Mouse (Mus musculus): ENCODE results near the gene P3h3. TPM values are rescaled to one million over a fixed set of nuclear protein-coding genes. Genes with fewer than 3 reads are reported as not detected.

The P3h3 gene
- 28.1 and 28.8 TPM in 2 replicates for polyA plus RNA-seq (2014; fragmentation: Nextera tagmentation; extraction: Ambion mirVana)

GRCm38 (mm10) chr6:124856916-124857839, at the start of gene P3h3:
Gene P3h3 (minus strand): TSS chr6:124857752.
- H3K4me1 ChIP-seq (replicated peaks; ENCODE audit: control insufficient read depth, insufficient read depth, low read length) = peaks cover 16% of the 10 kb centered on the region
- H3K36me3 ChIP-seq (ENCODE audit: control insufficient read depth, insufficient read depth, low read length) = peaks cover 16% of the 10 kb centered on the region

GRCm38 (mm10) chr6:124904991-124905860, 47.7 kb upstream of the P3h3 start:
- Histone ChIP-seq H3K9me3 (ENCODE audit: control insufficient read depth, low read length) (no peaks in the 10 kb centered on the region), H3K4me2 (ENCODE audit: low read length) (peak overlapping the region; percentile 81), H3K27ac (ENCODE audit: low read depth) (peak overlapping the region; percentile 98), H3K4me1 (replicated peaks; ENCODE audit: control insufficient read depth, insufficient read depth, low read length) (peaks cover 16% of the 10 kb centered on the region), H3K4me3 (ENCODE audit: low read depth, low read length) (peak overlapping the region; percentile 47; the same call in 1 of the 2 replicates), H3K36me3 (ENCODE audit: control insufficient read depth, insufficient read depth, low read length) (no peaks in the 10 kb centered on the region), H3K9ac (ENCODE audit: low read length) (peak overlapping the region; percentile 74), H3K27me3 (replicated peaks; ENCODE audit: control insufficient read depth, insufficient read depth, low read length) (0 out of 2 replicates have a peak, but pooled peaks cover under 1% of the 10 kb centered on the region)
- WGBS = 36% methylated on average over 14 of the region's 16 CpGs
- DNase-seq (ENCODE audit: low spot score) (no peak), ATAC-seq (replicated peaks; ENCODE audit: low FRiP score, low TSS enrichment, low read depth) (no peak)

More at GRCm38 (mm10) chr6:124856916-124857839, at the start of gene P3h3:
- Histone ChIP-seq H3K27ac (ENCODE audit: low read depth) (peak within 1 kb of the TSS; percentile 91), H3K9ac (ENCODE audit: low read length) (peak within 1 kb of the TSS; percentile 83), H3K9me3 (ENCODE audit: control insufficient read depth, low read length) (no peaks in the 10 kb centered on the region), H3K27me3 (replicated peaks; ENCODE audit: control insufficient read depth, insufficient read depth, low read length) (no peaks in the 10 kb centered on the region), H3K4me3 (ENCODE audit: low read depth, low read length) (peak within 1 kb of the TSS; percentile 60), H3K4me2 (ENCODE audit: low read length) (peak within 1 kb of the TSS; percentile 54)
- WGBS = under 1% methylated on average over 85 of the region's 86 CpGs
- ATAC-seq (replicated peaks; ENCODE audit: low FRiP score, low TSS enrichment, low read depth) (peak; percentile 83), DNase-seq (ENCODE audit: low spot score) (peak; percentile 90)

DNA sequence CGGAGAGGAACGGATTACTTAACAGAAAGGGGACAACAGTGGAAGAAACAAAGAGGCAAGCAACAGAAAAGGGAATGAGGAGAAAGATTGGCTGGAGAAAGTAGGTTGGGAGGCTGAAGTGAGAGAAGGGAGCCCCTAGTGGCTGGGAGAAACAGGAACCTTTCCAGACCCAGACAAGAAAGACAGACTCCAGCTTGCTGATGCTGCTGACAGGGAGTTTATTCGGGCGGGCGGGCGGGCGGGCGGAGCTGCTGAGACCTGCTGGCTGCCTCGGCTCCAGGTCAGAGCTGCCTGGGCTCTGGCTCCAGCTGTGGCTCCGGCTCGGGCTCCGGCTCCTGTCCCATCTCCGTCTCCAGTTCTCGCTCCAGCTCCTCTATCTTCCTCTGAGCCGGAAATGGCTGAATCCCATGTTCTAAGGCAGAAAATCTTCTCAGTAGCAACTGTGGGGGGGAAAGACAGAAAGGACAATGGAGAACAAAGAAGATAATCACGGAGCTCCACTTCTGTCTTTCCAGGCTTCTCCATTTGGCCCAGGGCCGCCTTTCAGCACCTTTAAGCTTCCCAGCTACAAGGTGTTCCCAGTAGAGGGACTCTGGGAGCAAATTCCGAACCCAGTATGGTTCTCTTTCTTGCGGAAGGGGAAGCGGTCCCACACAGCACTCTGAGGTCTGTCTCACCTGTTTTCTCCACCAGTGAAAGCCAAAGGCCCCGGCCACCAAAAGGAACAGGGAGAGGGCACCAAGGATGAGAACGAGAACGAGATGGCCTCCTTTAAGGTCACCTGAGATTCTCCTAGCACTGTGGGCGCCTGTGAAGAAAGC, 46.8 kb upstream of the P3h3 start:
- no peaks in the 10 kb centered on the region for H3K36me3 ChIP-seq (ENCODE audit: control insufficient read depth, insufficient read depth, low read length)
- H3K9ac ChIP-seq (ENCODE audit: low read length) = peak overlapping the region; percentile 74
- H3K9me3 ChIP-seq (ENCODE audit: control insufficient read depth, low read length) = no peaks in the 10 kb centered on the region
- 5% methylated on average over 24 of the region's 24 CpGs for WGBS
- H3K27me3 ChIP-seq (replicated peaks; ENCODE audit: control insufficient read depth, insufficient read depth, low read length) = no peaks in the 10 kb centered on the region
- H3K4me3 ChIP-seq (ENCODE audit: low read depth, low read length) = peak overlapping the region; percentile 47
- DNase-seq (ENCODE audit: low spot score) (peak; percentile 85), ATAC-seq (replicated peaks; ENCODE audit: low FRiP score, low TSS enrichment, low read depth) (peak; percentile 76)
- peaks cover 10% of the 10 kb centered on the region for H3K4me1 ChIP-seq (replicated peaks; ENCODE audit: control insufficient read depth, insufficient read depth, low read length)
- peak overlapping the region; percentile 98 for H3K27ac ChIP-seq (ENCODE audit: low read depth)
- H3K4me2 ChIP-seq (ENCODE audit: low read length) = peak overlapping the region; percentile 81

GRCm38 (mm10) chr6:124903580-124904151, 46.1 kb upstream of the P3h3 start:
- H3K9me3 ChIP-seq (ENCODE audit: control insufficient read depth, low read length) = no peaks in the 10 kb centered on the region
- H3K36me3 ChIP-seq (ENCODE audit: control insufficient read depth, insufficient read depth, low read length) = no peaks in the 10 kb centered on the region
- H3K9ac ChIP-seq (ENCODE audit: low read length) = peak overlapping the region; percentile 74
- no peaks in the 10 kb centered on the region for H3K27me3 ChIP-seq (replicated peaks; ENCODE audit: control insufficient read depth, insufficient read depth, low read length)
- peaks cover 10% of the 10 kb centered on the region for H3K4me1 ChIP-seq (replicated peaks; ENCODE audit: control insufficient read depth, insufficient read depth, low read length)
- peak overlapping the region; percentile 47 for H3K4me3 ChIP-seq (ENCODE audit: low read depth, low read length)
- DNase-seq (ENCODE audit: low spot score) (peak; percentile 99), ATAC-seq (replicated peaks; ENCODE audit: low FRiP score, low TSS enrichment, low read depth) (peak; percentile 80)
- under 1% methylated on average over 23 of the region's 23 CpGs for WGBS
- H3K4me2 ChIP-seq (ENCODE audit: low read length) = peak overlapping the region; percentile 81
- peak overlapping the region; percentile 98 for H3K27ac ChIP-seq (ENCODE audit: low read depth)

DNA sequence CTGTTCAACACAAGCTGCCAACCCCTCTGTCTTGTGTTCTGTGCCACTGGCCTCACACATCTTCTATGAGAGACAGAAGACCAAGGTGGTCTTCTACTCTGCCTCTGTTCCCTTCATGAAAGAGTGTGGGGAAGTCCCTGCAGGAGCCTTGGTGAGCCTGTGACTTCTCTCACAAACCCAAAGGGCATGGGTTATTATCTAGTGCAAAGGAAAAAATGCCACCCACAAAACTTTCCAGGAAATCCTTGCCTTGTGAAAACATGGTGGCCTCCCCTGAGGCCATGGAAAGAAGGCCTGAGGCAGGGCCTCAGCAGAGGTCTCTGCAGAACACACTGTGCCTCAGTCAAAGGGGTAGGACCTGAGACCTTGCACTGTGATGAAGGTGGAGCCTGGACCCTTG, 44.3 kb upstream of the P3h3 start:
- ATAC-seq (replicated peaks; ENCODE audit: low FRiP score, low TSS enrichment, low read depth) (no peak), DNase-seq (ENCODE audit: low spot score) (no peak)
- no peak overlapping the region for H3K4me2 ChIP-seq (ENCODE audit: low read length)
- no peaks in the 10 kb centered on the region for H3K36me3 ChIP-seq (ENCODE audit: control insufficient read depth, insufficient read depth, low read length)
- H3K4me1 ChIP-seq (replicated peaks; ENCODE audit: control insufficient read depth, insufficient read depth, low read length) = peaks cover 10% of the 10 kb centered on the region
- no peak overlapping the region for H3K27ac ChIP-seq (ENCODE audit: low read depth)
- H3K9ac ChIP-seq (ENCODE audit: low read length) = no peak overlapping the region
- no peak overlapping the region for H3K4me3 ChIP-seq (ENCODE audit: low read depth, low read length)
- H3K27me3 ChIP-seq (replicated peaks; ENCODE audit: control insufficient read depth, insufficient read depth, low read length) = no peaks in the 10 kb centered on the region
- H3K9me3 ChIP-seq (ENCODE audit: control insufficient read depth, low read length) = no peaks in the 10 kb centered on the region

DNA sequence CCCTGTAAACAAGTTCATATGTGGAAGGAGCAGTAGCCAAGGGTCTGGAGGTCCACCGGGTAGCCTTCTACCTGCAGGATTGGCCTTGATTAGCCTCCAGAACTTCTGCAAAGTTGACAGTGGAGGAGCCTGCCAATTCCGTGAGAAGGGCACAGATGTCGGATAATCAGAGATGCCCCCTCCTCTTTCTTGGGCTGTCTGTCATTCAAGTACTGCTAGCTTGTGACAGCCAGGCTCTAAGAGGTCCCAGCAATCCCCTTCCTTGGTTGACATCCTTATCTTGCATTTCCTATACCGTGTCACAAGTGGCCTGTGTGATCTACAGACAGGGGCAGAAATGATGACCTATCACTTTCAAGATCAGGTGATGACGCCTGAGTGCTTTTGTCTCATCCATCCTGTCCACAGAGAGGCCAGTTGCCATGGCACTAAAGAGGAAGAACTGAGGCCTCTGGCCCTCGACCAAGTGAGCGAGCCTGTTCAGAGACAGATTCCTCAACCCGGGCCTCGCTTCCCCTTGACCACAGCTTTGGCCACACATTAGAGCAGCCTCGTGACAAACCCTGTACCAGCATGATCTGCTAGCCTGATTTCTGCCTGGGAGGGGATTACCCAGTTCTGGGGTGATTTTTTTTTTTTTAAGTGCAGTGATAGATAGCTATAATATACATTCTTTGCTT, 43.4 kb upstream of the P3h3 start:
- DNase-seq (ENCODE audit: low spot score) = no peak
- Histone ChIP-seq H3K9ac (ENCODE audit: low read length) (no peak overlapping the region), H3K27ac (ENCODE audit: low read depth) (no peak overlapping the region), H3K4me3 (ENCODE audit: low read depth, low read length) (no peak overlapping the region), H3K27me3 (replicated peaks; ENCODE audit: control insufficient read depth, insufficient read depth, low read length) (no peaks in the 10 kb centered on the region), H3K9me3 (ENCODE audit: control insufficient read depth, low read length) (no peaks in the 10 kb centered on the region), H3K4me2 (ENCODE audit: low read length) (no peak overlapping the region), H3K4me1 (replicated peaks; ENCODE audit: control insufficient read depth, insufficient read depth, low read length) (peaks cover 10% of the 10 kb centered on the region), H3K36me3 (ENCODE audit: control insufficient read depth, insufficient read depth, low read length) (no peaks in the 10 kb centered on the region)
- WGBS = 68% methylated on average over 10 of the region's 10 CpGs
- ATAC-seq (replicated peaks; ENCODE audit: low FRiP score, low TSS enrichment, low read depth) = no peak

DNA sequence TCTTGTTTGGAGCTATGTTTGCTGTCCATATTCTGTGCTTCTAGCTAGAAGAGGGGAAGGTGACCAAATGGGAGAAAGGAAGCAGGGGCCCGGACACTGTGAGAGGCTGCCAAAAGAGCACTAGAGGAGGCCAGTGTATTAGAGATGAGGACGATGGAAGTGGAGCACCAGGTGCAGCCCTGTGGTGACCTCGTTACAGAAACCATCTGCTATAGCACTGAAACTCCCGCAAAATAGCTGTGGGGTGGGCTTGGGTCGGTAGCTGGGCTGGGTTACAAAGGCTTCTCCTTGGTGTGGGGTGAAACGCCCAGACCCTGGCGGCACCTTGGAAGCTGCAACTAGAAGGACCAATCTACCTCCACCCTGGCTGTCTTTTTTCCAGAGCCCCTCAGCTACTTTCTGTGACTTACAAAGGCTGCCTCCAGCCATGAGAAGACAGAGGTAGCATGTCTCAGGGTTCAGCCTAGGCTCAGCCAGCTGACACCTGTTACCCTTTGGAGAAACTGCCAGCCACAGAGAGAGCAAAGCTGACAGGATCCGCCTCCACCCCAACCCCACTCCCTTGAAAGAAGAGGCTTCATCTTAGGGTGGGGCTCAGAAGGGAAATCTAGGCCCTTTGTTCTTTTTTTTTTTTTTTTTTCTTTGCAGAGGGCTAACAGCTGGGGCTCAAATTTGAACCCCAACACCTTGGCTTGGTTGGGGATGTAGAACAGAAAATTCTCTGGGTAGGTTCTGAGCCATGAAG, 42.7 kb upstream of the P3h3 start:
- Histone ChIP-seq H3K27ac (ENCODE audit: low read depth) (no peak overlapping the region), H3K9me3 (ENCODE audit: control insufficient read depth, low read length) (no peaks in the 10 kb centered on the region), H3K4me3 (ENCODE audit: low read depth, low read length) (no peak overlapping the region), H3K9ac (ENCODE audit: low read length) (no peak overlapping the region), H3K27me3 (replicated peaks; ENCODE audit: control insufficient read depth, insufficient read depth, low read length) (no peaks in the 10 kb centered on the region), H3K36me3 (ENCODE audit: control insufficient read depth, insufficient read depth, low read length) (no peaks in the 10 kb centered on the region), H3K4me1 (replicated peaks; ENCODE audit: control insufficient read depth, insufficient read depth, low read length) (peaks cover 9% of the 10 kb centered on the region), H3K4me2 (ENCODE audit: low read length) (no peak overlapping the region)
- 68% methylated on average over 8 of the region's 8 CpGs for WGBS
- ATAC-seq (replicated peaks; ENCODE audit: low FRiP score, low TSS enrichment, low read depth) = no peak
- DNase-seq (ENCODE audit: low spot score) = no peak

Data from intestine, embryonic 14.5 days (tissue).